Mouse (Mus musculus): ENCODE results near the gene Slc9a5. TPM values are rescaled to one million over a fixed set of nuclear protein-coding genes. Genes with fewer than 3 reads are reported as not detected.

Gene Slc9a5
- total RNA-seq, 1 experiment = 5.8 TPM

GRCm38 (mm10) chr8:105308428-105308827, 40.2 kb upstream of the Slc9a5 start:
- H3K36me3 ChIP-seq (ENCODE audit: control insufficient read depth, insufficient read depth, low read length, poor library complexity, severe bottlenecking) = peaks cover 35% of the 10 kb centered on the region

GRCm38 (mm10) chr8:105309142-105309847, 39.3 kb upstream of the Slc9a5 start:
- in situ Hi-C loops (cut with MboI; ENCODE audit: low sequenced_read_pairs in 2 of 2, unreplicated experiment in 2 of 2) = no loop called here
- TF ChIP-seq CHD2 (IDR thresholded peaks at IDR 0.05; ENCODE audit: low read depth, low read length) (no peak), MAFK (IDR thresholded peaks at IDR 0.05; ENCODE audit: insufficient read depth, low read depth, low read length) (no peak), HCFC1 (IDR thresholded peaks at IDR 0.05; ENCODE audit: borderline replicate concordance, insufficient read depth, low read length) (no peak), ZC3H11A (IDR thresholded peaks at IDR 0.05; ENCODE audit: borderline replicate concordance, low read depth, low read length) (no peak), ZNF384 (IDR thresholded peaks at IDR 0.05; ENCODE audit: low read depth, low read length) (no peak)
- DNase-seq (ENCODE audit: low read depth, low spot score) = no peak
- no peak overlapping the region for H3K4me3 ChIP-seq (ENCODE audit: insufficient read depth in 1 of 2, low read depth in 1 of 2, low read length in 2 of 2, poor library complexity in 1 of 2, severe bottlenecking in 1 of 2)
- no peaks in the 10 kb centered on the region for H3K9me3 ChIP-seq (ENCODE audit: control insufficient read depth, insufficient read depth, low read depth, low read length)
- no peak overlapping the region for H3K27ac ChIP-seq (ENCODE audit: insufficient read depth, low read depth, low read length, poor library complexity, severe bottlenecking)
- peaks cover 26% of the 10 kb centered on the region for H3K36me3 ChIP-seq (ENCODE audit: control insufficient read depth, insufficient read depth, low read length, poor library complexity, severe bottlenecking)
- no peak overlapping the region for H3K9ac ChIP-seq (ENCODE audit: insufficient read depth, low read depth, low read length, poor library complexity, severe bottlenecking)
- H3K4me1 ChIP-seq (ENCODE audit: control insufficient read depth in 2 of 2, insufficient read depth in 2 of 2, low read length in 2 of 2, poor library complexity in 1 of 2) = peaks cover 0 to 10% of the 10 kb centered on the region in 2 experiments; a peak in 2 of 4 replicates

More at GRCm38 (mm10) chr8:105308428-105308827, 40.2 kb upstream of the Slc9a5 start:
- no peak overlapping the region for H3K4me3 ChIP-seq (ENCODE audit: insufficient read depth in 1 of 2, low read depth in 1 of 2, low read length in 2 of 2, poor library complexity in 1 of 2, severe bottlenecking in 1 of 2)
- DNase-seq (ENCODE audit: low read depth, low spot score) = no peak
- H3K9me3 ChIP-seq (ENCODE audit: control insufficient read depth, insufficient read depth, low read depth, low read length) = no peaks in the 10 kb centered on the region
- TF ChIP-seq ZNF384 (IDR thresholded peaks at IDR 0.05; ENCODE audit: low read depth, low read length) (no peak), MAFK (IDR thresholded peaks at IDR 0.05; ENCODE audit: insufficient read depth, low read depth, low read length) (no peak), CHD2 (IDR thresholded peaks at IDR 0.05; ENCODE audit: low read depth, low read length) (no peak), HCFC1 (IDR thresholded peaks at IDR 0.05; ENCODE audit: borderline replicate concordance, insufficient read depth, low read length) (no peak)
- in situ Hi-C loops (cut with MboI; ENCODE audit: low sequenced_read_pairs in 2 of 2, unreplicated experiment in 2 of 2) = no loop called here
- H3K4me1 ChIP-seq (ENCODE audit: control insufficient read depth in 2 of 2, insufficient read depth in 2 of 2, low read length in 2 of 2, poor library complexity in 1 of 2) = peaks cover 0 to 15% of the 10 kb centered on the region in 2 experiments; a peak in 2 of 4 replicates
- H3K27ac ChIP-seq (ENCODE audit: insufficient read depth, low read depth, low read length, poor library complexity, severe bottlenecking) = no peak overlapping the region
- H3K9ac ChIP-seq (ENCODE audit: insufficient read depth, low read depth, low read length, poor library complexity, severe bottlenecking) = no peak overlapping the region

- no peak for DNase-seq (ENCODE audit: low read depth, low spot score)
- in situ Hi-C loops (cut with MboI; ENCODE audit: low sequenced_read_pairs in 2 of 2, unreplicated experiment in 2 of 2) = no loop called here
- Histone ChIP-seq H3K4me3 (ENCODE audit: insufficient read depth in 1 of 2, low read depth in 1 of 2, low read length in 2 of 2, poor library complexity in 1 of 2, severe bottlenecking in 1 of 2) (no peak overlapping the region), H3K27ac (ENCODE audit: insufficient read depth, low read depth, low read length, poor library complexity, severe bottlenecking) (no peak overlapping the region), H3K9ac (ENCODE audit: insufficient read depth, low read depth, low read length, poor library complexity, severe bottlenecking) (no peak overlapping the region), H3K4me1 (ENCODE audit: control insufficient read depth in 2 of 2, insufficient read depth in 2 of 2, low read length in 2 of 2, poor library complexity in 1 of 2) (peaks cover 0 to 3% of the 10 kb centered on the region in 2 experiments; a peak in 2 of 4 replicates), H3K36me3 (ENCODE audit: control insufficient read depth, insufficient read depth, low read length, poor library complexity, severe bottlenecking) (peaks cover 20% of the 10 kb centered on the region; the same call in 1 of the 2 replicates), H3K9me3 (ENCODE audit: control insufficient read depth, insufficient read depth, low read depth, low read length) (no peaks in the 10 kb centered on the region)
- no peak for TF ChIP-seq ZC3H11A (IDR thresholded peaks at IDR 0.05; ENCODE audit: borderline replicate concordance, low read depth, low read length)
- TF ChIP-seq MAFK (IDR thresholded peaks at IDR 0.05; ENCODE audit: insufficient read depth, low read depth, low read length) = no peak
- no peak for TF ChIP-seq CHD2 (IDR thresholded peaks at IDR 0.05; ENCODE audit: low read depth, low read length)
- no peak for TF ChIP-seq ZNF384 (IDR thresholded peaks at IDR 0.05; ENCODE audit: low read depth, low read length)
Observed at GRCm38 (mm10) chr8:105310118-105310517, 38.5 kb upstream of the Slc9a5 start.

DNA sequence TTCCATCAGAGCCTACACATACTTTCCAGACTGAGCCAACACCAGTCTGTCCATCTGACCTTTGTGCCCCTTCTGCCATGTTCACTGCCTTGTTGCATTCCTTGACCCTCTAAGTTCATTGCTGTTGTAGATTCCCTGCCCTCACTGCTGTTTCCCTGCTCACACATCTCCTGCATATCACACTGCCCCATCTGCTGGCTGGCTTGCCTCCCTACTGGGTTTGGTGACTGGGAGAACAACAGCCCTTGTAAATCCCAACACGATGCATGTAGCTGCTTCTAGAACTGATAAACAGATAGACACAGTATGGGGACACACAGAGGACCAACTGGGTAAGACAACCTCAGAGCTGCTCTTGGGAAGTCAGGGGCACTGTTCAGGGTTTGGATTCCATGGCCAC, 36.9 kb upstream of the Slc9a5 start:
- TF ChIP-seq MAFK (IDR thresholded peaks at IDR 0.05; ENCODE audit: insufficient read depth, low read depth, low read length) = no peak
- TF ChIP-seq CHD2 (IDR thresholded peaks at IDR 0.05; ENCODE audit: low read depth, low read length) = no peak
- TF ChIP-seq ZC3H11A (IDR thresholded peaks at IDR 0.05; ENCODE audit: borderline replicate concordance, low read depth, low read length) = no peak
- TF ChIP-seq HCFC1 (IDR thresholded peaks at IDR 0.05; ENCODE audit: borderline replicate concordance, insufficient read depth, low read length) = no peak
- TF ChIP-seq ZNF384 (IDR thresholded peaks at IDR 0.05; ENCODE audit: low read depth, low read length) = no peak
- H3K4me3 ChIP-seq (ENCODE audit: insufficient read depth in 1 of 2, low read depth in 1 of 2, low read length in 2 of 2, poor library complexity in 1 of 2, severe bottlenecking in 1 of 2) = no peak overlapping the region
- peaks cover 20% of the 10 kb centered on the region; the same call in 1 of the 2 replicates for H3K36me3 ChIP-seq (ENCODE audit: control insufficient read depth, insufficient read depth, low read length, poor library complexity, severe bottlenecking)
- in situ Hi-C loops (cut with MboI; ENCODE audit: low sequenced_read_pairs in 2 of 2, unreplicated experiment in 2 of 2) = no loop called here
- no peaks in the 10 kb centered on the region for H3K9me3 ChIP-seq (ENCODE audit: control insufficient read depth, insufficient read depth, low read depth, low read length)
- no peak overlapping the region for H3K27ac ChIP-seq (ENCODE audit: insufficient read depth, low read depth, low read length, poor library complexity, severe bottlenecking)
- no peaks in the 10 kb centered on the region for H3K4me1 ChIP-seq (ENCODE audit: control insufficient read depth in 2 of 2, insufficient read depth in 2 of 2, low read length in 2 of 2, poor library complexity in 1 of 2)
- no peak for DNase-seq (ENCODE audit: low read depth, low spot score)
- H3K9ac ChIP-seq (ENCODE audit: insufficient read depth, low read depth, low read length, poor library complexity, severe bottlenecking) = no peak overlapping the region
